Mouse (Mus musculus): Measurements from ENCODE around the gene Pex3. TPM values are rescaled to one million over a fixed set of nuclear protein-coding genes. Genes with fewer than 3 reads are reported as not detected.
"Not testable (repeated sequence)": the region's sequence is repeated elsewhere in the genome, so short reads cannot be mapped to it uniquely, and the experiment has no call there.

The Pex3 gene
- polyA plus RNA-seq, 1 experiment from 2014 or later: 8.9 TPM

DNA sequence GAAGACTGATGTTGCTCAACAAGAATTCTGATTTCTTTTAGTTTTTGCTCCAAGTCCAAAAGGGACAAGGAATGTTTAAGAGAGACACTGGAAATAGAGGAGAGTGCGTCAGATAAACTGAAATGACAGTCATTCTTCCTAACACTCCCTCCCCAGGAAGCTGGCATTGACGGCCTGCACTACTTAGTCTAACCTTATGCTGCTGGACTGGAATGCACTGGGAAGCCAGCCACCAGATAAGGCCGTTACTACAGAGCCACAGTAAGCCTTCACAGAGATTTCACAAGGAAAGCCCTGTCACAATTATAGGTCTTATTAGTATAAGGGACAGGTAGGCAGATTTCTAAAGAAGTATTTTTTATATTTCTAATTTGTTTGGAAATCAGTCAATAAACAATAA lies 18.2 kb downstream of the Pex3 start:
- peaks cover 39% of the 10 kb centered on the region for H3K36me3 ChIP-seq (replicated peaks)
- WGBS (ENCODE audit: insufficient replicate concordance): 71% methylated on average over 3 of the region's 3 CpGs

DNA sequence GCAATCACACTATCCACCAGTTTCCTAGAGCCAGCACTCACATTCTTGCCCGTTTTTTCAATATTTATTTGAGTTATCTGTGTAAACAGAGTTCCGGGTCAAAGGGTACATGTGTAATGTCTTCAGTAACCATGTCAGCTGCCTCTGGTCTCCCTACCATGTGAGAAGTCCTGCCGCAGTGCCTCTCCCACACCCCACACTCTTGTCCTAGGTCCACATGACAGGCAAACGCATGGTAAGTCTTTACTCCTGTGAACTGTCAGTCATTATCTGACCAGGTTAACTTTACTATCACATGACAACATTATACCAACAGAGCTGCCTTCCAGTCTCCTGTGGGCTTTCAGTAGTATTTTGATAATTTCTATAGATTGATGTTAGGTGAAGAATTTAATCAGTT lies 24.8 kb downstream of the Pex3 start:
- H3K27ac ChIP-seq (replicated peaks): no peak overlapping the region
- H3K27me3 ChIP-seq: no peaks in the 10 kb centered on the region
- ATAC-seq (ENCODE audit: insufficient read depth): no peak
- no peak overlapping the region for H3K4me2 ChIP-seq
- WGBS (ENCODE audit: insufficient replicate concordance): 63% methylated on average over 4 of the region's 4 CpGs
- peaks cover 20% of the 10 kb centered on the region; the same call in 1 of the 2 replicates for H3K36me3 ChIP-seq (replicated peaks)
- H3K4me1 ChIP-seq (replicated peaks): no peaks in the 10 kb centered on the region
- no peaks in the 10 kb centered on the region for H3K9me3 ChIP-seq (replicated peaks)
- H3K4me3 ChIP-seq (replicated peaks): no peak overlapping the region
- no peak overlapping the region for H3K9ac ChIP-seq

More for the DNA sequence above, 18.2 kb downstream of the Pex3 start:
- Histone ChIP-seq H3K4me2 (no peak overlapping the region), H3K9ac (no peak overlapping the region), H3K4me1 (replicated peaks) (no peaks in the 10 kb centered on the region), H3K4me3 (replicated peaks) (no peak overlapping the region), H3K9me3 (replicated peaks) (no peaks in the 10 kb centered on the region), H3K27me3 (no peaks in the 10 kb centered on the region), H3K27ac (replicated peaks) (no peak overlapping the region)
- no peak for ATAC-seq (ENCODE audit: insufficient read depth)

DNA sequence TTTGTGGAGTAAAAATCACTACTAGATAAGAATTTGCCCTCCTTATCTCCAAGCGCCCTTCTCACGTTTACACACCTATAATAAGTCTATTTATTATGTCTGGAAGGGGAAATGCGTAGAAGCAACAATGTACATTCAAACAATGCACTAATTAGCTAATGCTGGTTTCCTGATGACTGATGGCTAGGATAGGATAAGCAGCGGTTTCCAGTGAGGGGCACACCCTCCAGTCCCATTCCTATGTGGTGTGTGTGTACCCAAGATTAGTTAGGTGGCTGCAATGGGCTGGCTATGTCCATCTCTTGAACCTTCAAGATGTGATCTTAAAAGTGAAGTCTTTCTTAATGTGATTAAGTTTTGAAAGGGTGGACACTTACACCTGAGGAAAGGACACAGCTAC lies 31.1 kb downstream of the Pex3 start:
- WGBS (ENCODE audit: insufficient replicate concordance): 22% methylated on average over 4 of the region's 4 CpGs

DNA sequence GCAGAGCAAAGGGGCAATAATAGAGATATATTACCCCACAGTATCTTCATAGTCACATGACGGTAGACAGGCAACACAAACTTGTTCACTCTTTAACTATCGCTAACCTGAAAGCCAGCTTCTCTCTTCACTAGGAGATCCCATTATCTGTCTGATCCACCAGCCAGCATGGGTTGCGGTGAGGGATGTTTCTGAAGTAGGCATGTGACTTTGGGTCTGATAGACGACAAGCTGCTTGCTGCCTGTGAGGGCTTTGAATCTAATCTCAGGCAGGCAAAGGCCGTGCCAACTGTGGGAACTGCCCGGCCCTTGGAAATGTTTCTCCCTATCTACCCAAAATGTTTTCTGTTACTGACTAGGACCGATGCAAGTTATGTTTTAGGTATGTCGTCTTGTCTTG lies 50.6 kb downstream of the Pex3 start:
- no peaks in the 10 kb centered on the region for H3K27me3 ChIP-seq
- peak overlapping the region; percentile 72 for H3K4me3 ChIP-seq (replicated peaks)
- ATAC-seq (ENCODE audit: insufficient read depth): peak; percentile 83
- H3K36me3 ChIP-seq (replicated peaks): peaks cover 33% of the 10 kb centered on the region
- H3K9me3 ChIP-seq (replicated peaks): no peaks in the 10 kb centered on the region
- H3K4me1 ChIP-seq (replicated peaks): peaks cover 40% of the 10 kb centered on the region
- 22% methylated on average over 8 of the region's 8 CpGs for WGBS (ENCODE audit: insufficient replicate concordance)
- H3K4me2 ChIP-seq: peak overlapping the region; percentile 84
- H3K9ac ChIP-seq: 0 out of 2 replicates have a peak overlapping the region, but pooled peaks have one; percentile 26
- H3K27ac ChIP-seq (replicated peaks): peak overlapping the region; percentile 81

More for the DNA sequence above, 31.1 kb downstream of the Pex3 start:
- Histone ChIP-seq H3K9ac (no peak overlapping the region), H3K4me1 (replicated peaks) (peaks cover 16% of the 10 kb centered on the region), H3K36me3 (replicated peaks) (0 out of 2 replicates have a peak, but pooled peaks cover 4% of the 10 kb centered on the region), H3K4me2 (peak overlapping the region; percentile 32), H3K27me3 (no peaks in the 10 kb centered on the region), H3K9me3 (replicated peaks) (no peaks in the 10 kb centered on the region), H3K27ac (replicated peaks) (0 out of 2 replicates have a peak overlapping the region, but pooled peaks have one; percentile 35), H3K4me3 (replicated peaks) (no peak overlapping the region)
- ATAC-seq (ENCODE audit: insufficient read depth): peak; percentile 93

DNA sequence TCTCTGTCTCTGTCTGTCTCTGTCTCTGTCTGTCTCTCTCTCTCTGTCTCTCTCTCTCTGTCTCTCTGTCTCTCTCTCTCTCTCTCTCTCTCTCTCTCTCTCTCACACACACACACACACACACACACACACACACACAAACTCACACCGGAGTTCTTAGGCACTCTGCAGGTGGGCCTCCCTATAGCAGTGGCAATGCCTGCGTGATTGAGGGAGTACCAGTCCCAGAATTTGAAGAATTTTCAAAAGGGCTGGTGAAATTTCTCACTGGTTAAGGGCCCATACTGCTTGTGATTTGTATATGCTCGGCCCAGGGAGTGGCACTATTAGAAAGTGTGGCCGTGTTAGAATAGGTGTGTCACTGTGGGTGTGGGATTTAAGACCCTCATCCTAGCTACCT lies 51.4 kb downstream of the Pex3 start:
- H3K9ac ChIP-seq: peak overlapping the region; percentile 73; the same call in 1 of the 2 replicates
- H3K4me2 ChIP-seq: peak overlapping the region; percentile 84
- H3K4me3 ChIP-seq (replicated peaks): peak overlapping the region; percentile 72
- 0 out of 2 replicates have a peak, but pooled peaks have one; percentile 6 for ATAC-seq (ENCODE audit: insufficient read depth)
- not testable (repeated sequence) for H3K9me3 ChIP-seq (replicated peaks); H3K27me3 ChIP-seq
- WGBS (ENCODE audit: insufficient replicate concordance): 31% methylated on average over 4 of the region's 4 CpGs
- H3K36me3 ChIP-seq (replicated peaks): peaks cover 29% of the 10 kb centered on the region
- H3K27ac ChIP-seq (replicated peaks): peak overlapping the region; percentile 81
- peaks cover 38% of the 10 kb centered on the region for H3K4me1 ChIP-seq (replicated peaks)

DNA sequence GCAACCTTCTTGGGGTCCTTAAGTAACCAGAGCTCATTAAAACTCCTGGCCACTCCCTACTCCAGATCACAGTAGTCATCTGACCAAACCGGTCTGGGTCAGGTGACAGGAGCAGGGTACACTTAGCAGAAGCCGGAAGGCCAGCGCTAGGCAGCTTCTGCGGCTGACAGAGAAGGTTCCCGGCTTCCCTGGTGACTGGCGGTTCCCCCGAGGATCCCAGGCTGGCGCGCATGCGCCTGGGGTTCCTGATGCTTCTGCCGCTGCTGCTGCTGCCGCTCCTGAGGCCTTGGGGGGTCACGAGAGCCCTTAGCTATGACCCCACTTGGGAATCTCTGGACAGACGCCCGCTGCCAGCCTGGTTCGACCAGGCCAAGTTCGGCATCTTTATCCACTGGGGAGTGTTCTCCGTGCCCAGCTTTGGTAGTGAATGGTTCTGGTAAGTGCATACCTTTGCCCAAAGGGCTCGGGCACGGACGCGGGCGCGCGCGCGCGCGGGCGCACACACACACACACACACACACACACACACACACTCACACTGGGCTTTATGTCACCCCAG lies 51.9 kb downstream of the Pex3 start:
- Histone ChIP-seq H3K27me3 (no peaks in the 10 kb centered on the region), H3K9me3 (replicated peaks) (no peaks in the 10 kb centered on the region), H3K36me3 (replicated peaks) (peaks cover 26% of the 10 kb centered on the region), H3K9ac (peak overlapping the region; percentile 73), H3K4me3 (replicated peaks) (peak overlapping the region; percentile 72), H3K27ac (replicated peaks) (peak overlapping the region; percentile 81), H3K4me2 (peak overlapping the region; percentile 84), H3K4me1 (replicated peaks) (peaks cover 33% of the 10 kb centered on the region)
- ATAC-seq (ENCODE audit: insufficient read depth): peak; percentile 75
- WGBS (ENCODE audit: insufficient replicate concordance): under 1% methylated on average over 30 of the region's 30 CpGs

DNA sequence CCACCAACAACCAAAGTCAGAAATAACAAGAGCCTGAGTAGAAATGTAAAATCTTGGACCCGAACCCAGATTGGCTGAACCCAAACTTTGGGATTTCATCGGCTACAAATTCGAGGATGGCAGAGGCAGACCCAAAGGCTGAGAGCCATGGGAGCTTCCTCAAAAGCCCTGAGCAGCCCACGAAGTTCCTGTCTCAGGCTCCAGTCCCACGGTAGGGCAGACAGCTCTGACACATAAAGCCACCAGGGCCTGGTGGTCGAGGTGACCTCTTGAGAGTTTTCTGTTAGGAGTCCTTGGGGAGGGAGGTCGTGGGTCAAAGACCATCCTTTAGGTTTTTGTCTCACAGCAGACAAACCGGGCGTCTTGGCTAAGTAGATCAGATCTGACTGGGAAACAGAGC lies 52.5 kb downstream of the Pex3 start:
- whole genome bisulfite sequencing (ENCODE audit: insufficient replicate concordance): 27% methylated on average over 9 of the region's 9 CpGs
- no peaks in the 10 kb centered on the region for H3K9me3 ChIP-seq (replicated peaks)
- peak overlapping the region; percentile 84 for H3K4me2 ChIP-seq
- peak overlapping the region; percentile 72 for H3K4me3 ChIP-seq (replicated peaks)
- H3K36me3 ChIP-seq (replicated peaks): peaks cover 20% of the 10 kb centered on the region
- peak overlapping the region; percentile 81 for H3K27ac ChIP-seq (replicated peaks)
- no peaks in the 10 kb centered on the region for H3K27me3 ChIP-seq
- H3K9ac ChIP-seq: peak overlapping the region; percentile 73
- H3K4me1 ChIP-seq (replicated peaks): peaks cover 31% of the 10 kb centered on the region
- no peak for ATAC-seq (ENCODE audit: insufficient read depth)

DNA sequence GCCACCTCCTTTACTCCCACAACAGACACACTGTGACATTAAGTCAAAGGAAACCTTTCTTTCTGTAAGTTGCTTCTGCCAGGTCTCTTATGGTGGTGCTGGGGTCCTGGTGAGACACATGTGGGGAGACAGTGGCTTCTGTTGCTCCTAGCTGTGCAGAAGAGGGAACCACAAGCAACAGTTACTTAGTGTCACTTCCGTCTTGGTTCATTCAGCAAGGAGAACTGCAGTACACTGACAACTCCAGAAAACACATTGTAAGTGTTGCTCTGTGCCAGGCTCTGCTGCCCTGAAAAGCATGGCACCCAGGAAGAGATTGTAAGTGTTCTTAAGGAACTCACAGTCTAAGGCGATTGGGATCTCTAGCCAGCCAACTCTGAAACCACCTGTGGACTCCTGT lies 53.6 kb downstream of the Pex3 start, which contains the start of gene Fuca2:
TSS of gene Fuca2 (plus strand) at position 210 of the 400 bp plus-strand sequence.
- Histone ChIP-seq H3K27ac (replicated peaks) (peak within 1 kb of the TSS; percentile 81; the same call in 1 of the 2 replicates), H3K4me2 (peak within 1 kb of the TSS; percentile 84), H3K4me1 (replicated peaks) (peaks cover 31% of the 10 kb centered on the region), H3K27me3 (no peaks in the 10 kb centered on the region), H3K9ac (no peak within 1 kb of the TSS), H3K36me3 (replicated peaks) (peaks cover 9% of the 10 kb centered on the region), H3K9me3 (replicated peaks) (no peaks in the 10 kb centered on the region), H3K4me3 (replicated peaks) (no peak within 1 kb of the TSS)
- WGBS (ENCODE audit: insufficient replicate concordance): 43% methylated on average over 2 of the region's 2 CpGs
- ATAC-seq (ENCODE audit: insufficient read depth): no peak

DNA sequence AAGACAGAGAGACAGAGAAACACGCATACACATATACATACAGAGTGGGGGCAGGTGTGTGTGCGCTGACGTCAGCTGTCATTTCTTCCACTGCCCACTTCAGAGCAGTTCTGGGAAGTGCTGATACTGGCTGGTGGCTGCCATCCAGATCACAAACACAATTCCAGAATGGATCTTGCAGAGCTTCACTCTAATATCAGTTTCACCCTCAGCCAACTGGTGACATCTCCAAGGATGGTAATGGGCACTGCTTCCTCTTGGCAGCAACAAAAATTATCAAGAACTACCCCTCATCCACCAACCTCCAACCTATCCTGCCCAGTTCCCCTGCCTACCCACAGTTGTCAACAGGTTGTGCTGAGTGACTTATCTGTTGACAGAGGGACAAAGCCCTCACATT lies 56.6 kb downstream of the Pex3 start:
- WGBS (ENCODE audit: insufficient replicate concordance): 70% methylated on average over 3 of the region's 3 CpGs
- H3K36me3 ChIP-seq (replicated peaks): no peaks in the 10 kb centered on the region
- no peak overlapping the region for H3K4me3 ChIP-seq (replicated peaks)
- H3K27ac ChIP-seq (replicated peaks): no peak overlapping the region
- peaks cover 12% of the 10 kb centered on the region for H3K4me1 ChIP-seq (replicated peaks)
- H3K27me3 ChIP-seq: no peaks in the 10 kb centered on the region
- H3K4me2 ChIP-seq: no peak overlapping the region
- no peak for ATAC-seq (ENCODE audit: insufficient read depth)
- no peaks in the 10 kb centered on the region for H3K9me3 ChIP-seq (replicated peaks)
- H3K9ac ChIP-seq: no peak overlapping the region

DNA sequence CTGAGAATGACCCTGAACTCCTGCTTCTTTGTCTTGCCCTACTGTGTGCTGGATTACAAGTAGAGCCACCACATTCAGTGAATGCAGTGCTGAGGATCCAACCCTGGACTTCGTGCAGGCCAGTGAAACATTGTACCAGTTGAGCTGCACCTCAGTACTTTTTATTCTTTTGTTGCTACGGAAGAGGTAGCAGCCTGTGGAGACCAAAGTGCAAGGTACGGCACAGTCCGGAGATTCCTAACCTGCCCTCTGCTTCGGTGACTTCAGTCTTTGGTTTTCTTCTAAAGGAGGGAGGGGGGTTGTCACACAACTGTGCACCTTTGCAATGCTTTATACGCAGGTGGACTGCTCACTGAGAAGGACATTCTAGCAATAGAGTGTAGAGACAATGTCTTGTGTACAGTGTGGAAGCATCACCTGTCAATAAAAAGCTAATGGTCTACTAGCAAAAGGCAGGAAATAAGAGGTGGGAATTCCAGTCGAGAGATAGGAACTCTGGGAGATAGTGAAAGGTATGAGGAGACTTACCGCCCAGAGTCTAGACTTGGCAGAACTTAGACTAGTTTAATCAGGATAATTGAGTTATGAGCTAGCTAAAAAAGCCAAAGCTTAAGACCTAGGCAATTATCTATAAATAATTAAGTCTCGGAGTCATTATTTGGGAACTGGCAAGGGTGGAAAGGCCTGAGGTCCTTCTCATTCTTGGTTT lies 58.8 kb downstream of the Pex3 start:
- Histone ChIP-seq H3K4me1 (replicated peaks) (no peaks in the 10 kb centered on the region), H3K9ac (no peak overlapping the region), H3K27ac (replicated peaks) (no peak overlapping the region), H3K36me3 (replicated peaks) (no peaks in the 10 kb centered on the region), H3K9me3 (replicated peaks) (no peaks in the 10 kb centered on the region), H3K4me2 (no peak overlapping the region), H3K4me3 (replicated peaks) (no peak overlapping the region), H3K27me3 (no peaks in the 10 kb centered on the region)
- ATAC-seq (ENCODE audit: insufficient read depth): no peak
- WGBS (ENCODE audit: insufficient replicate concordance): 71% methylated on average over 9 of the region's 9 CpGs

DNA sequence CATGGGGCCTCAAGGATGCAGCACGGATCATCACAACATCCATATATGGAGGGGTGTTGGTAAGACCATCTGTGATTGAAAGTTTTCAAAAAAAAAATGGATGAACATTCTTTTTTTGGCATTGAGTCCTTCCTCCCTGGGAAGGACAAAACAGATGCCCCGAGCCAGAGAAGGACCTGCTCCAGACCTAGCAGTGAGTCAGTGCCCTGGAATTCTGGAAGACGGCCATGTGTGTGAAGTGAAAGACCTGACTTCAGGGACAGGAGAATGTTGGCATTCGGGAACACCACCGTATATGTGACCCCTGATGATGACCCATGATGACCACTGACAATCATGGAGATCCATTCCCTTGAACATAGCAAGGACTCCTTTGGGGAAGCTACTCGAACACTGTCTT lies 63.3 kb downstream of the Pex3 start:
- H3K9me3 ChIP-seq (replicated peaks): no peaks in the 10 kb centered on the region
- no peak overlapping the region for H3K4me3 ChIP-seq (replicated peaks)
- no peaks in the 10 kb centered on the region for H3K36me3 ChIP-seq (replicated peaks)
- H3K9ac ChIP-seq: no peak overlapping the region
- no peaks in the 10 kb centered on the region for H3K27me3 ChIP-seq
- H3K4me2 ChIP-seq: no peak overlapping the region
- no peak overlapping the region for H3K27ac ChIP-seq (replicated peaks)
- H3K4me1 ChIP-seq (replicated peaks): no peaks in the 10 kb centered on the region
- ATAC-seq (ENCODE audit: insufficient read depth): no peak
- WGBS (ENCODE audit: insufficient replicate concordance): 66% methylated on average over 6 of the region's 6 CpGs

All from liver, embryonic 15.5 days (tissue).